Mouse (Mus musculus): ENCODE data around the gene Depdc1b.

Depdc1b gene

GRCm38 (mm10) chr13:108317414-108317813 lies 1.3 kb downstream of the Depdc1b start:
- no peak for DNase-seq (ENCODE audit: low spot score)

GRCm38 (mm10) chr13:108319028-108319427 lies 2.9 kb downstream of the Depdc1b start:
- no peak for DNase-seq (ENCODE audit: low spot score)

DNA sequence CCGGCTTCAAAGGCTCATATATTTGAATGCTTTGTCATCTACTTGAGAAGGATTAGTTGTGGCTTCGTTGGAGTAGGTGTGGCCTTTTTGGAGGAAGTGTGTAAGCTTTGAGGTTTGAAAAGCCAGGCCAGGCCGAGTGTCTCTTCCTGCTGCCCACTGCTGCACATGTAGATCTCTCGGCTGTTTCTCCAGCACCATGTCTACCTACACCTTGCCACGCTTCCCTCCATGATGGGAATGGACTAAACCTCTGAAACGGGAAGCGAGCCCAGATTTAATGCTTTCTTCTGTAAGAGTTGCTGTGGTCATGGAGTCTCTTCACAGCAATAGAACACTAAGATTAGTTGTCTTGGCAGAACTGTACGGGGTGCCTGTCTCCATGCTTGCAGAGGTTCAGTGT lies 4.1 kb downstream of the Depdc1b start:
- DNase-seq (ENCODE audit: low spot score) = no peak

GRCm38 (mm10) chr13:108322466-108322865 lies 6.3 kb downstream of the Depdc1b start:
- DNase-seq (ENCODE audit: low spot score) = no peak

DNA sequence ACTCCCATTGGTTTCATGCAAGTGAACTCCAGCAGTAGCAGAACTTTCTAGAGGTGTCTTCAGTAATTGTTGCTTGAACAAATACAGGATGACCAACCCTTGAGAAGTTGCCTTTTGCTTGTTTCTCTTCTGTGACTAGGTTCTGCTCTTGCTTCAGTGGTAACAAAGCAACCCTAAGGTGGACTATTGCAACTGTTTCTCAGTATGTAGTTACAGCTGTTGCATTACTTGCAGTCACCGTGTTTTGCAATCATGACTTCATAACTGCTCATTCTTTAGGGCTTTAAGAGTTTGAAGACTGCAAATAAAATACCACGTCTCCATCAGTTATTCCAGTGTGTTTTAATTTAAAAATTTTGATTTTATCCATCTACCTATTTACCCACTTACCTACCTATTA lies 7.2 kb downstream of the Depdc1b start:
- no peak for DNase-seq (ENCODE audit: low spot score)

DNA sequence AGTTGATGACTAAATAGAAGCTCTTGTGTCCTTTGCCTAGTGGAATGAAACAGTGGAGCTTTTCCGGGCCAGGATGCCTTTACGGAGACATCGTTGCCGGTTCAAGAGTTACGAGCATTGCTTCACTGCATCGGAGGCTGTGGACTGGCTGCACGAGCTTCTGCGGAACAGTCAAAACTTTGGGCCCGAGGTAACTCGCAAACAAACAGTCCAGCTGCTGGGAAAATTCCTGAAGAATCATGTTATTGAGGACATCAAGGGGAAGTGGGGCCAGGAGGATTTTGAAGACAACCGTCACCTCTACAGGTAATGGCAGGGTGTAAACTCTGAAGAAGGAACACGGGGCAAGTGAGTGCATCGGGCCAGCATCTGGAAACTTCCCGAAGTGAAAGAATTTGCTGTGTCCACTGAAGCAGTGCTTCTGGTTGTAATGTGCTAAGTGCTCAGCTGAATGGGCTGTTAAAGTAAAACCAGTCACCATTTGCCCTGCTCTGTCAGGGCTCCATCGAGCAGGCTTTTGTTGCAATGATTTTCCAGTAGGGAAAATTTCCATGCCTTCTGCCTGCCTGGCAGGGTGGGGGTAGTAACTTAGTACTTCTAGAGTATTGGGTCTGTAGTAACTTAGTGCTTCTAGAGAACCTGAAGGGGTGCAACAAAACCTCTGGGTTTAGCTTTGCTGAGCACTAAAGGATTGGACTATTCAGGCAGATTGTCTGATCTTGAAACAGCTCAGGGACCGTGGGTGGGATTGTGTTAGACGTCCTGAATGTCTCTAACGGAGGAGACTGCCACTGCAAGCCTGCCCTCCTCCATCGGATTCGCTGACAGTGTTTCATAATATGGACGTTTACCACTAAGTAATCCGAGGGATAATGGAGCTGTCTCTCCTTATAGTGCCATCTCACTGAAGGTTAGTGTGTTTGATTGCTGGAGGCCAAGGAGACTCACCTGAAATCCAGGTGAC lies 8.0 kb downstream of the Depdc1b start:
- DNase-seq (ENCODE audit: low spot score) = no peak

DNA sequence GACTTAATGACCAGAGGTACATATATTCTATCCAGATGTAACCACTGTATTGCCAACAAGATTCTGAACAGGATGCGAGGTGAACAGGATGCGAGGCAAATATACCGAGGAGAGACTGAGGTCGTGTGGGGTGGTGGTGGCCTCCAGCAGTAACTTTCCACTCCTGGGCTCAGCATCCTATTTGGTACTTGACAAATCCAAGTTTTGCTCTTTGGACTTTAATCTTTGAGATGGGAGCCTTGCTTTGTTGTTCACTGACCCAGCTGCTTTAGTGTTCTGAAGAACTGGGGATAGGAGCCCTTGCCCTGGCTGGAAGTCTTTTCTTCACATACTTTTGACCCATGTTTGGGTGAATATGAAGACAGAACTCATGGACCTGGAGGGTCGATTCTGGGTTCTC lies 9.7 kb downstream of the Depdc1b start:
- no peak for DNase-seq (ENCODE audit: low spot score)

DNA sequence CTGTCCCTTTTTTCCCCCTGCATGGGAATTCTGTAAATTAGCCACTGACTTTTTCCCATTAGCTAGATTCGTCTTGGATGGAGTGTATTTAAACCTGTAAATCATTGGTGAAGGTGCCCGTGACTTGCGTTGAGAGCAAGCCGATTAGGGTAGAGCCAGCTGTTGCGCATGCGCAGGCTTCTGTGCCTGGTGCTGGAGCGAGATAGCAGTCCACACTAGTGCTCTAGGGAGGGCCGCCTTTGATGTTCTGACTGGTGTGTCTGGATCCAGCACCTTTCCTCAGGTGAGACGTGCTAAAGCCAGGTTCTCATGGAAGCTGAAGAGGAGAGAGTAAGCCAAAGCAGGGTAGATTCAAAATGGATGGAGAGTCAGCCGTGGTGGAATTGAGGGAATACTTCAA lies 10.2 kb downstream of the Depdc1b start:
- DNase-seq (ENCODE audit: low spot score) = no peak

- no peak for DNase-seq (ENCODE audit: low spot score)
Measured at GRCm38 (mm10) chr13:108327047-108327446, 10.9 kb downstream of the Depdc1b start.

- no peak for DNase-seq (ENCODE audit: low spot score)
Measured at GRCm38 (mm10) chr13:108328406-108329180, 12.5 kb downstream of the Depdc1b start.

DNA sequence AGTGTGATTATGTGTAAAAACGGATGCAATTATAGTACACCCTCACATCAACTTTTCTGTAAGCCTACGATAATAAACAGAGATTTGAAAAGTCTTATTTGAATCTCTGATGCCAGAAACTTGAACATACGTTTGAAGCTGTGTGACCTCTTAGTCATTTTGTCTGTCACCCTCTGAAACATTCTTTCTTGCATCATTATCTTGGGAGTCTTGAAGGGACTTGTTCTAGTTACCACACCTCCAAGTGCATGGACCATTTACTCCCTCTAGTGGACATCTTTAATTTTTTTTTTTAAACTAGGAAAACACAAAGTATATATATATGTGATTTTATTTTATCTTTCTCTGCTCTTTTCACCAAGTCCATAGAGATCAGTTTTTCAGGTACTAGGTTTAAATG lies 13.6 kb downstream of the Depdc1b start:
- DNase-seq (ENCODE audit: low spot score) = no peak

GRCm38 (mm10) chr13:108335257-108336003 lies 19.3 kb downstream of the Depdc1b start:
- no peak for DNase-seq (ENCODE audit: low spot score)

- DNase-seq (ENCODE audit: low spot score) = no peak
Measured at GRCm38 (mm10) chr13:108336192-108336591, 20.1 kb downstream of the Depdc1b start.

DNA sequence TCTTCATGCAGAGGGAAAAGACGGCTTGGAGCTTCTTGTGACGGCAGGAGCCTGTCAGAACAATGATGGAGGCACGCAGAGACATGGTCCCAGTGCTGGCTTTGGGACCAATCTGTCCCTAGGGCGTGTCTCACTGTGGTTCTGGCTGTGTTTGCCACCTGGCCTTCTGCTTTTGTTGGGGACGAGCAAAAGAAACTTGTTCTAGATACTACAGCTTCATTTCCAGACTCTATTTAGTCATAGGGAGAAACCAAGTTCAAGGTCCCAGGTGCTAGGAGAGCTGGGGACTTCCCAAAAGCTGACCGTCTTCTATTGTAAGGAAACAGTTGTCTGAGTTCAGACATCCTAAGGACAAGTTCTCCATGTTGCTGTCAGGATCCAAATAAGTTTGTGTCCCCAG lies 21.2 kb downstream of the Depdc1b start:
- DNase-seq (ENCODE audit: low spot score) = no peak

DNA sequence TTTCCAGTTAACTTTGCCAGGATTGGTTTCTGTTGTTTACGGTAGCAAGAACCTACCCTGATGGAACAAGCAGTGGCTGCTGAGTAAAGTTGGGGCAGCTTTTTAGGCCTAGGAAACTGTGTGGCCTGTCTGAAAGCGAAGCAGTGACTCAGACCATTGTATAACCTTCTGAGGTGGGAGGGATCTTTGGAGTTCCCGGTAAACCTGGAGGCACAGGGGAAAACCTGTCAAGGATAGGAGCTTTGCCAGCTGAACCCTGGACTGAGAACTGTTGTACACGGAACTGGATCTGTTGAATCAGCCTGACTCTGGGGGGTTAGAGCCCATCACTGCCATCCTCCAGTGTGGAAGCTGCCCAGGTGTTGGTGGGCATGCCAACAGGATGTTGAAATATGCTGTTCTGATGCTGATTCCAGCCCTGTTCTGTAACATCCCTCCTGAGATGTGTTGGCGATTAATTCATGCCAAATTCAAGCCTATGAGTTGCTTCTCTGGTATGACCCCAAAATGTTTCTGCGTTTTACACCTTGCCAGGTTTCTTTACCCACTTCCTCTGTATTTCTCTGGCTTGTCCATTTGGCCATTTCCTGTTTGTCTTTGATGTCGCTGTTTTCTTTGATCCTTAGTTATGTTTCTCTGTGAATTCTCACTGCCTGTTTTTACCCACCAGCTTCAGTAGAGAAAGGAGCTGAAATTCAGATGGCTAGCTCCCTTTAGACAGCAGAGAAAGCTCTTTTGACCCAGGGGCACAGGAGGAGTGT lies 22.1 kb downstream of the Depdc1b start:
- DNase-seq (ENCODE audit: low spot score) = no peak

DNA sequence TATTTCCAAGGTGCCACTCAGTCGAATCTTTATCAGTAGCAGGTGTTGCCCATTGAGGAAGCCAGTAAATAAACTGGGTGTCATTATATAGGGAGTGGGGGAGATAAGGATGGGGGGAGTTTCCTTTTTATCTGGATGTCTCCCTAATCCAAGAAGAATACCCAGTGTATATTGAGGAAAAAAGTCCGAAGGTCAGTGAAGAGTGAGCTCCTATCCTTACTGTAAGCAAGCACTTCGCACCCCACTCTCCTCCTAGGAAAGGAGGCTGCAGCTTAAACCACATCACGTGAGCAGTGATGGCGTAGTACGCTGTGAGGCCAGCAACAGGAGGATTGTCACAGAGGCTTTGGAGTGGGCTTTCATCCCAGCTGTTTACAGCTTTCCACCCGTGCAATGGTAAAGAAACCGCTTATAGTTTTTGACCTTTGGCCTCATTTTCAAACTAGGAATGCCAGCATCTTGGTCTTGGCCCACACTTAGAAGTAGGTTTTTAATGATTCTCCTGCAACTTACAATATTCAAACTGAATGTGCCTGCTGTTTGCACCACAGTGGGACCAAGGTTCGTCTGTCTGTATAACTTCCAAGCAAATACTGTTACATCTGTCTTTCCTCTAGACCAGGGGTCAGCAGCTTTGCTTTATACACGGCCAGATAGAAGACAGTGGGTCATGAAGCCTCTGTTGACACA lies 23.9 kb downstream of the Depdc1b start:
- no peak for DNase-seq (ENCODE audit: low spot score)

DNA sequence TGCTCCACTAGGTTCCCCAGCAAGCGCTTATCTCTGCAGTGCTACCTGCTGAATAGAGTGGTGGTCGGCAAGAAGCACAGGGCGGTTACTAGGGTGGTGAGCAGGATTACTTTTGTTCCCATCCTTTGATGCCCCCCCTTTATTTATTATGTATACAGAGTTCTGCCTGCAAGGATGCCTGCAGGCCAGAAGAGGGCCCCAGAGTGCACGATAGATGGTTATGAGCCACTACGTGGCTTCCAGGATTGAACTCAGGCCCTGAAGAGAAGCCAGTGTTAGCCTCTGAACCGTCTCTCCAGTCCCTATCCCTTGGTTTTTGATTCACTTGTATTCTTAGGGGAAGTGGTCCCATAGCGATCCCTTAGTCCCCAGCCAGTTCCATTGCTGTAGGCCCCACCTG lies 25.5 kb downstream of the Depdc1b start:
- DNase-seq (ENCODE audit: low spot score) = no peak

- DNase-seq (ENCODE audit: low spot score) = no peak
Measured at GRCm38 (mm10) chr13:108345756-108346155, 29.6 kb downstream of the Depdc1b start.

DNA sequence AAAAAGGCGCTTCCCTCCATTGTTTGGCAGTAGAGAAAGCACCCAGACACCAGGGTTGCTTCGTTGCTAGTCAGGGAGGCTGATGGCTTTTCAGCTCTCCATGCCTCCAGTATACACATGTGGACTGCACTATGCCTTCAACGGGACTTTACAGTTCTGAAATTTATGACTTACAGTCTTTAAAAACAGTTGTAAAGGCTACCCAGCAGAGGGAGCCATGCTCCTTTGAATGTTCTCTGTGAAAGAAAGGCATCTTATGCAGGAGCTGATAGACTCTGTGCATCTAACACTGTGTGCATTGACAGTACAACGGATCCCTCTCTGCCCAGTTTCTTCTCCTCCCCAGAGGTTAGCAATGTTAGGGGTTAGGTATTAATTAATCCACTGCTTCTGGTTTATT lies 30.9 kb downstream of the Depdc1b start:
- no peak for DNase-seq (ENCODE audit: low spot score)

DNA sequence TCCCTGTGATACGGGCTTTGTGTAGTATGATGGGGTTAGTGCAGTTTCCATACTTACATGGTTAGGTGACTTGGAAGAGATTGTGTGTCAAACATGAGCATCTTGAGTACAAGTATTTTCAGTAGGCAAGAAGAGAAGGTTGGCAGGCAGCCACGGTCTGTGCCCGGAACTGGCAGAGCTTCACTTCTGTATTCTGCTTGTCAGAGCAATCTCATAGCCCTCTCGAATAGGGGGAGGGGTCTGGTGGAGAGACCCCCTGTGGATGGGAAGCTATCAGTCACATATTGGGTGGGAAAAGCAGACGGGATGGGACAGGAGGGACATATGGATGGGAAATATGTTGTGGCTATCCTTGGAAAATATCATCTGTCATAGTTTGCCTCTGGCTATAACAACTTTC lies 33.5 kb downstream of the Depdc1b start:
- no peak for DNase-seq (ENCODE audit: low spot score)

DNA sequence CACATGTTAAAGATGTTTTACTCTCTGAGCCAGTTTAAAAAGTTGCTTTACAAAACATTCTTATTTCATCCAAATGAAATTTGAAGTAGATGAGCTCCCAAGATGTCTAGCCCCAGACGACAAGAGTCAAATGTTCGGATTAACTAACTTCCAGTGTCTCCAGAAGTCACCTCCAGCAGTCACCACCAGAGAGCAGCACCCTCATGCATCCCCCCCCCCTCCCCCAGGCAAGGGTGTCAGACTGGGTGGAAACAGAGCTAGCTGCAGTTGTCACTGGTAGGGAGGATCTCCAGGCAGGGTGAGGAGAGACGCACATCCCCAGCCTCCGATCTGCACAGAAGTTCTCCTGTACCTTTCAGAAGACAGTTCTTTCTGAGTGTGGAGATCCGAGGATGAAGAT lies 37.6 kb downstream of the Depdc1b start:
- DNase-seq (ENCODE audit: low spot score) = no peak
